Mouse (Mus musculus) telencephalon, adult 2 months (tissue): Measurements from ENCODE around the gene 1700030K09Rik.
A peak's percentile ranks its signal among the peaks of the same experiment; 100 is the strongest.

Experiments used
- DNase-seq: peaks from one replicate; pipeline ENCODE4 v3.0.0-alpha.2; 2011; ENCODE audit warnings: low read depth, low spot score

Gene 1700030K09Rik

GRCm38 (mm10) chr8:72459881-72460533, 16.3 kb downstream of the 1700030K09Rik start:
- DNase-seq = no peak

GRCm38 (mm10) chr8:72464211-72464610, 20.5 kb downstream of the 1700030K09Rik start:
- no peak for DNase-seq

- no peak for DNase-seq
Observed at GRCm38 (mm10) chr8:72469243-72469642, 25.6 kb downstream of the 1700030K09Rik start.

GRCm38 (mm10) chr8:72469984-72470383, 26.3 kb downstream of the 1700030K09Rik start:
- no peak for DNase-seq

GRCm38 (mm10) chr8:72470684-72471083, 27.0 kb downstream of the 1700030K09Rik start:
- no peak for DNase-seq

GRCm38 (mm10) chr8:72474826-72475546, 31.3 kb downstream of the 1700030K09Rik start, which contains the start of gene Cherp:
Gene Cherp (minus strand): TSS chr8:72475226.
- peak; percentile 99 for DNase-seq

GRCm38 (mm10) chr8:72485456-72486199, 41.9 kb downstream of the 1700030K09Rik start:
- DNase-seq = no peak

GRCm38 (mm10) chr8:72487014-72487413, 43.3 kb downstream of the 1700030K09Rik start:
- DNase-seq = no peak

GRCm38 (mm10) chr8:72491017-72491416, 47.3 kb downstream of the 1700030K09Rik start:
- no peak for DNase-seq

GRCm38 (mm10) chr8:72491680-72492621, 48.3 kb downstream of the 1700030K09Rik start, which contains the start of gene Slc35e1:
Gene Slc35e1 (minus strand): TSS chr8:72492614.
- DNase-seq = no peak

- DNase-seq = peak; percentile 97
Observed at GRCm38 (mm10) chr8:72492622-72493081, 49.0 kb downstream of the 1700030K09Rik start.

GRCm38 (mm10) chr8:72493381-72493780, 49.7 kb downstream of the 1700030K09Rik start:
- DNase-seq = no peak

- DNase-seq = no peak
Observed at GRCm38 (mm10) chr8:72495411-72496111, 51.9 kb downstream of the 1700030K09Rik start.

GRCm38 (mm10) chr8:72496217-72496616, 52.5 kb downstream of the 1700030K09Rik start:
- DNase-seq = no peak

- no peak for DNase-seq
Observed at GRCm38 (mm10) chr8:72497911-72498310, 54.2 kb downstream of the 1700030K09Rik start.

GRCm38 (mm10) chr8:72498527-72498926, 54.8 kb downstream of the 1700030K09Rik start:
- no peak for DNase-seq

- DNase-seq = no peak
Observed at GRCm38 (mm10) chr8:72499521-72500284, 56.0 kb downstream of the 1700030K09Rik start.

- no peak for DNase-seq
Observed at GRCm38 (mm10) chr8:72500521-72500931, 56.8 kb downstream of the 1700030K09Rik start.

GRCm38 (mm10) chr8:72504137-72504536, 60.5 kb downstream of the 1700030K09Rik start:
- peak; percentile 66 for DNase-seq
